ENCODE assay signal across 8 mouse cellular contexts in the genomic region with DNA sequence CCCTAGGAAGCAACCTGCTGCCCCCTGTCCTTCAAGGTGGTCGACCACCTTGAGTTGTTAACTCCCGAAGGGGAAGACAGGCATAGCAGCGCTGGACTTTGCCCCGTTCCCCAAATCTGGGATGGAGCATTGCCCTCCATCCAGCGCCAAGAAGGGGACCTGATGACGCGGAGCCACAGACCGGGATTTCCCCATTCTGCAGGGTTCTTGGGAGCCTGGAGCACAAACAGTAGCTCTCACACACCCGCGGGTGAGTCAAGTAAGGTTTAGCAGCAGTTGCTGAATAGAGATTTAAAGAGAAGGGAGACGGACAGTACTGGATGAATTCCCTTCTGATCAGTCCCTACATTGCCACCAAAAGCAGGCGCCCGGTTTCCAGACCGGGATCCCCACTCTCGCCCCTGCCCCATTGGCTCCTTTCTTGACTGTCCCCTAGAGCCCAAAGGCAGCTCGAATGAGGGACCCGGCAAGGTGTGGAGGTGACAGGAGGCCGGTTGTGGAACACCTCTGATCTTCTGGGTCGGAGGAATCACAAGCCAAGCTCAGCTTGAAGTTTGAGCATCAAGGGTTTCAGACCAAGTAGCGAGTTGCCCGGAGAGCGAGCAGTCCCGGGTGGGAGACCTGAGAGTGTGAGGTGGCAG. TPM values are rescaled to one million over a fixed set of nuclear protein-coding genes. Genes with fewer than 3 reads are reported as not detected.
DNase-seq lines count a peak whose midpoint lies in the region; ATAC-seq and TF ChIP-seq lines count a peak whose summit lies in the region.

No protein-coding gene starts in this region.

- DNase-seq in left cerebral cortex, adult 18-20 months (ENCODE audit: low spot score in 2 of 2) = peak; percentile 15 to 23
- no peak for DNase-seq in left cerebral cortex, postnatal 10 days (ENCODE audit: extremely low spot score in 1 of 2, low spot score in 2 of 2)
- peak; percentile 11 for DNase-seq in embryo, embryonic 10 days (ENCODE audit: low spot score)
- peak; percentile 24 for DNase-seq in neural tube, embryonic 11.5 days (ENCODE audit: low spot score)
- DNase-seq in spleen, postnatal 36 days (ENCODE audit: low spot score in 2 of 2) = no peak
- no peak for DNase-seq in urinary bladder, postnatal 36 days (ENCODE audit: low spot score in 2 of 2)
- no peak for DNase-seq in thymus, adult 2 months

- no peaks in the 10 kb centered on the region for H3K9me3 ChIP-seq in hindbrain, embryonic 15.5 days
- H3K9me3 ChIP-seq in neural tube, embryonic 11.5 days (ENCODE audit: control insufficient read depth, low read length) = no peaks in the 10 kb centered on the region

- ATAC-seq in hindbrain, embryonic 15.5 days (ENCODE audit: low FRiP score, low read depth) = peak; percentile 8; the same call in 1 of the 2 replicates
- ATAC-seq in neural tube, embryonic 11.5 days (ENCODE audit: insufficient read depth, low FRiP score, low TSS enrichment) = no peak

- no peaks in the 10 kb centered on the region for H3K36me3 ChIP-seq in hindbrain, embryonic 15.5 days
- no peaks in the 10 kb centered on the region for H3K36me3 ChIP-seq in neural tube, embryonic 11.5 days (ENCODE audit: control insufficient read depth, insufficient read depth, low read length)
- H3K36me3 ChIP-seq in thymus, adult 2 months (ENCODE audit: control insufficient read depth, insufficient read depth, low read length) = no peaks in the 10 kb centered on the region

- peak overlapping the region; percentile 54 for H3K4me3 ChIP-seq in hindbrain, embryonic 15.5 days
- H3K4me3 ChIP-seq in neural tube, embryonic 11.5 days (ENCODE audit: low read depth, low read length) = peak overlapping the region; percentile 49
- no peak overlapping the region for H3K4me3 ChIP-seq in thymus, adult 2 months (ENCODE audit: control insufficient read depth, insufficient read depth, low read length)

- H3K27me3 ChIP-seq in hindbrain, embryonic 15.5 days = peaks cover 9% of the 10 kb centered on the region; the same call in 1 of the 2 replicates
- H3K27me3 ChIP-seq in neural tube, embryonic 11.5 days (ENCODE audit: control insufficient read depth, insufficient read depth, low read length) = peaks cover 10% of the 10 kb centered on the region
- no peaks in the 10 kb centered on the region for H3K27me3 ChIP-seq in thymus, adult 2 months (ENCODE audit: control insufficient read depth, insufficient read depth, low read length)

- TF ChIP-seq CTCF in thymus, adult 2 months (IDR thresholded peaks at IDR 0.05; ENCODE audit: borderline replicate concordance, control insufficient read depth, extremely low read depth, insufficient read depth, low read length, poor library complexity) = no peak

- 3% methylated on average over 23 of the region's 23 CpGs for WGBS in hindbrain, embryonic 15.5 days
- 4% methylated on average over 21 of the region's 23 CpGs for WGBS in neural tube, embryonic 11.5 days
- WGBS in thymus, adult 2 months = 14% methylated on average over 23 of the region's 23 CpGs

- intact Hi-C loops in left cerebral cortex, postnatal 10 days (cut with DNase I) = no loop called here

- H3K4me1 ChIP-seq in hindbrain, embryonic 15.5 days (replicated peaks) = peaks cover 16% of the 10 kb centered on the region; the same call in 1 of the 2 replicates
- no peaks in the 10 kb centered on the region for H3K4me1 ChIP-seq in neural tube, embryonic 11.5 days (ENCODE audit: control insufficient read depth, insufficient read depth, low read length)
- no peaks in the 10 kb centered on the region for H3K4me1 ChIP-seq in thymus, adult 2 months (replicated peaks; ENCODE audit: control insufficient read depth, insufficient read depth, low read length)

- H3K9ac ChIP-seq in hindbrain, embryonic 15.5 days = peak overlapping the region; percentile 51
- peak overlapping the region; percentile 35 for H3K9ac ChIP-seq in neural tube, embryonic 11.5 days (ENCODE audit: low read length)

- peak overlapping the region; percentile 80 for H3K4me2 ChIP-seq in hindbrain, embryonic 15.5 days
- H3K4me2 ChIP-seq in neural tube, embryonic 11.5 days (ENCODE audit: low read depth) = peak overlapping the region; percentile 86

- peak overlapping the region; percentile 82 for H3K27ac ChIP-seq in hindbrain, embryonic 15.5 days (replicated peaks)
- no peak overlapping the region for H3K27ac ChIP-seq in neural tube, embryonic 11.5 days (ENCODE audit: low read depth, low read length)
- no peak overlapping the region for H3K27ac ChIP-seq in thymus, adult 2 months (ENCODE audit: control insufficient read depth, insufficient read depth, low read length)

- TF ChIP-seq POLR2A in thymus, adult 2 months (IDR thresholded peaks at IDR 0.05; ENCODE audit: control insufficient read depth, extremely low read depth, insufficient read depth, low read length, poor library complexity) = no peak

RNA-seq across cellular contexts. Expression of a gene that starts 0.7 kb away (rescaled TPM):
- 10 to 100 TPM; 20.5 to 28.8 TPM for total RNA-seq in left cerebral cortex, adult 18-20 months (2021)
- total RNA-seq in left cerebral cortex, postnatal 10 days (2021) = 10 to 100 TPM; 34.2 to 39.4 TPM
- polyA plus RNA-seq in hindbrain, embryonic 15.5 days (2015; fragmentation: Nextera tagmentation; extraction: Ambion mirVana) = 5.5 and 8.1 TPM in 2 replicates
- 0.84 and 0.85 TPM in 2 replicates for polyA plus RNA-seq in neural tube, embryonic 11.5 days (2014; fragmentation: Nextera tagmentation; extraction: Ambion mirVana)
- polyA plus RNA-seq in thymus, adult 2 months (2012; rRNA removed) = 0.28 and 0.78 TPM in 2 replicates

Comparison
In these comparisons a context has a peak if more than half of its experiments do, and no peak if none do; other contexts are left out.
1. DNase-seq: peak in left cerebral cortex, adult 18-20 months (2 of 2), embryo, embryonic 10 days (single experiment) and neural tube, embryonic 11.5 days (single experiment); none in left cerebral cortex, postnatal 10 days (0 of 2), spleen, postnatal 36 days (0 of 2), urinary bladder, postnatal 36 days (0 of 2) and thymus, adult 2 months (single experiment).